Mouse (Mus musculus) cerebellum, postnatal 4 days (tissue): Measurements from ENCODE around the gene Slc8a2.

Source experiments
- DNase-seq, 2 experiments: peaks; one replicate each; pipeline ENCODE4 v3.0.0; 2022; ENCODE audit warnings: low spot score in 2 of 2, mixed read lengths in 1 of 2

The Slc8a2 gene

DNA sequence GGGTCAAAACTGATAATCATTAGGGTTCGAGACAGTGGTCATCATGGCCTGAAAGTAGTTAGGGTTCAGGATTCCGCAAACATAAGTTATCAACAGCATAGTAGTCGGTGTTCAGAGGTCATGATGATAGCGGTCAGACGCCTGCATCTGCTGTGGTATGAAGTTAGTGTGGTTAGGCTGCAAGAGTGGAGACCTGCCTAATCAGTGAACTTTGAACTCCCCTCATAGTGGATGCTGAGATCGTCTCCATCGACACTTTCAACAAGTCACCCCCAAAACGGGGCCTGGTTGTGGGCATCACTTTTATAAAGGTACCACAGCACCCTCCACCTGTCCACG, 9.4 kb upstream of the Slc8a2 start:
- DNase-seq, result no peak

DNA sequence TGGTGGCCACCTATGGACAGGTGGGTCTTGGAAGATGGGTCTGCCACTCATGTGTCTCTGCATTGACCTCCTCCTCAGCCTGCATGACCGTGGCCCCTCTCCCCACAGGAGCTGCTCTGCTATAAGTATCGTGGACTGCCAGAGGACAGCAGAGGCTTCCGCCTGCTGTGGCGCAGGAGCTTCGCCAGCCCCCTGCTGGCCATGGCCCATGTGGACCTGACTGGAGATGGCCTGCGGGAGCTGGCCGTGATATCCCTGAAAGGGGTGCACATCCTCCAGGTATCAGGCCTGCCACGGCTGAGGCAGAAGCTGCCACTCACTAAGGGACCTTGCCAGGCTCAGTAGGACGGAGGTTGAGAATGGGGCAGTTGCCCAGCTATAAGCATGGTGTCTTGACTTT, 3.8 kb upstream of the Slc8a2 start:
- no peak for DNase-seq

- no peak for DNase-seq
Observed at GRCm38 (mm10) chr7:16128344-16128743, 1.3 kb upstream of the Slc8a2 start.

DNA sequence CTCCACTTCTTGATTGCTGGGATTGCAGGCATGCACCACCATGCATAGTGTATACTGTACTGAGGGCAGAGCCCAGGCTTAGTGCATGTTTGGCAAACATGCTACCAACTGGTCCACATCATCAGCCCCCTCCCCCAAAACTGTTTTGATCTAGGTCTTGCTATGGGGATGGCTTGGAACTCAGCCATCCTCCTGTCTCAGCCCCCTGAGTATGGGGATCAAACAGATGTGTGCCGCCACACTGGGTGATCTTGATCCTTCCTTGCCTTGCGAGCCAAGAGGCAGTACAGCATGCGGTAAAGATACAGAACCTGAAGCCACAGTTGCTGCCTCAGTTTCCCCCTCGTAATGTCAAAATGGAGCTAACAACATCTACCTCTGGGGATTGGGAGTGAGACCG, 727 bp upstream of the Slc8a2 start:
- DNase-seq, result no peak

GRCm38 (mm10) chr7:16129846-16130691, 443 bp downstream of the Slc8a2 start:
- peak; percentile 51 to 68 for DNase-seq

- no peak for DNase-seq
Observed at GRCm38 (mm10) chr7:16130956-16131634, 1.5 kb downstream of the Slc8a2 start.

DNA sequence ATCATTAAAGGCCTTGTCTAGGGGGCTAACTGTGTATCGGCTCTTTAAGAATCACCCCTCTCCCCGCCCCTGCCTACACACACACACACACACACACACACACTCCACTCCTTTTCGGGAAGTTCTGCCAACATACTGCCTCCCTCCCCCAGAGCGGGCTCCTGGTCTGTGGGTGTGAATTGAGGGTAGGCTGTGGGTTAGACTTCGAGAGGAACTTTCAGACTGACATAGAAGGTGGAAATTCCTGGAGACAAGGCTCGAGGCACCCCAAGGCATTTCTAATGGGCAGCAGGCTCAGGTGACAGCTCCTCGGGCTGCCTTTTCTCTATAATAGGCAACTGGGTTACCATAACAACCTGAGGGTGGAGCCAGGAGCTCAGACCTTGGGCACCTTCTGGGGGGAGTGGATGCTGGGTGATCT, 2.5 kb downstream of the Slc8a2 start:
- DNase-seq, result no peak

- DNase-seq, result no peak
Observed at GRCm38 (mm10) chr7:16132926-16133325, 3.3 kb downstream of the Slc8a2 start.

DNA sequence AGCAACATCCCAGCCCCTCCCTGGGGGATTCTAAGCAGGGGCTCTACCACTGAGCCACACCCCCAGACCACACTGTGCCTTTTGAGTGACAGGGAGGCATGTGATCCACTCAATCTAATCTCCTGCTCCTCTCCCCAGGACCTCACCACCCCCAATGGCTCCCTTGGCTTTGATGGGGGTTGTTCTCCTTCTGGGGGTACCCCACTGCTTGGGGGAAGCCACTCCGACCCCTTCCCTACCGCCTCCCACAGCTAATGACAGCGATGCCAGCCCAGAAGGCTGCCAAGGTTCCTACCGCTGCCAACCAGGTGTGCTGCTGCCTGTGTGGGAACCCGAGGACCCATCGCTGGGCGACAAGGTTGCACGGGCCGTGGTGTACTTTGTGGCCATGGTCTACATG, 4.1 kb downstream of the Slc8a2 start:
- DNase-seq, result no peak

DNA sequence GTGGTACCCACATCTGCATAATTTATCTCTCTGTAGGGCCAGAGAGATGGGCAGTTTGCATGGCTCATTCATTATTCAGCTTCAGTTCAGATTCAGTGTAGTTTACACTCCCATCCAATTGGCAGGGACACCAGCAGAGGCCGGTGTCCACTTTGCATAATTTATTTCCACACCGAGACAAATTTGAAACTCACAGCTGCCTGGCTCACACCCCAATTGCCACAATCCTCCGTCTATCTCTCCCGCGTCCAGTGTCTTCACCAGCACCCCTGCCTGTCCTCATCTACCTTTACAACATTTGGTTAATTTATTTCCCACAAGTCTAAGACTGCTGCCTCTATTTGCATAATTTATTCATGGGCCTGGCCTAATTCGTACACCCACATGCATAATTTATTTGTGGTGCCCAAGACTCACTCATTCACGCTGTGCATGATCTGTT, 5.3 kb downstream of the Slc8a2 start:
- DNase-seq, result no peak

DNA sequence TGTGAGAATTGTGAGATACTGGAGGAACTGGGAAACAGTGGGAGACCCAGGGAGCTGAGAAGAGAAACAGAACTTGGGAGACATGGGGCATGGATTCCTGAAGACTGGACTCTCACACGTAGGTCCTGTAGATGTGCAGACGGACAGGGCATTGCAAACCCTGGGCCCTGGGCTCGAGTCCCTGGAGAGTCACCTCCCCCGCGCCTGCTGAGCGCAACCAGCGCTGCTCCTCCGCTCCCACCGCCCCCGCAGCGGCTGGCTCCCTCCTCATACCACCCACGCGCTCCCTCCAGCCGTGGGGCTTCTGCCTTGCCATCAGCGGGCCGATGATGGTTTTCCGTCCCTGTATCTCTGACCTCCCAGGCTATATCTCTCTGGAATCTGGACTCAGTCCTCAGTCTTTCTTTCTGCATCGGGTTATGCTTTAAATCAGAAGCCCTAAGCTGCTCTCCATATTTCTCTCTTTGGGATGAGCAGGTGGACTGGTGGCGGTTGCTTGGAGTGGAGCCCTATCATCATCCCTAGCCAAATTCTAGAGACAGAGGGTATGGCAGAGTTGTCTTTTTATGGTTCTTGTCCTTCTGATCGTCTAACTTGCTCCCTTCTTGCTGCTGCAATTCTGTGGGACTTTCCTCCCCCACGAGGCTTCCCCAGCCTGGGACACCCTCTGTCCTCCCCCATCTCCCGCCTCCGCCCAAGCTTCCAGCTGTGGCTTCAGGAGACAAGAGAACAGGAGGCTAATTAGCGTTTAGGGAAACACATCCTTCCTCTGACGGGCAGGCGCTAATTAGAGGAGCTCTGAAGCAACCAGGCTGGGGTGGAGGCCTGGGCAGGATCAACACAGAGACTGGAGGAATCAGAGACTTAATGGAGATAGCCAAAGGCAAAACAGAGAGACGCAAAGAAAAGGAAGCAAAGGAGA, 17.1 kb downstream of the Slc8a2 start:
- no peak for DNase-seq

- DNase-seq, result no peak
Observed at GRCm38 (mm10) chr7:16147643-16148042, 18.0 kb downstream of the Slc8a2 start.

DNA sequence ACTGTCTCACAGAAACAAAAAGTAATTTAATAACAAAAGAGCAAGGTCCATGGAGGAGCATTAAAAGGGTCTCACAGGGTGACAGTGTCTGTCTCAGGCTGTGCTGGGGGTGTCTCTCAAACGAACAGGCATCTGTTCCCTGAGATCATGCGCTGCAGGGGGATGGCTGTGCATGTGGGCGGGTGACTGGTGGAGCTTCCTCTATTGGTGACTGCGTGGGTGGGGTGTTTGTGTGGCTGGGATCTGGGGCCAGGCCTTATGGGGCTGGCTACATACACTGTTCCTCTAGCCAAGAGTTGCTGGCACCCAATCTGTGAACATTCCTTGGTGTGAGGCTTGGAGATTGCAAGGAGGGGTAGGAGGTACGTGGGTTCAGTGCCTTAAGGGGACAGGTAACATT, 19.6 kb downstream of the Slc8a2 start:
- DNase-seq, result no peak

- DNase-seq, result no peak
Observed at GRCm38 (mm10) chr7:16150191-16151145, 20.8 kb downstream of the Slc8a2 start.

- peak in 1 of 2 experiments; percentile 62 for DNase-seq
Observed at GRCm38 (mm10) chr7:16153522-16153921, 23.9 kb downstream of the Slc8a2 start.

GRCm38 (mm10) chr7:16155132-16155872, 25.7 kb downstream of the Slc8a2 start:
- no peak for DNase-seq

DNA sequence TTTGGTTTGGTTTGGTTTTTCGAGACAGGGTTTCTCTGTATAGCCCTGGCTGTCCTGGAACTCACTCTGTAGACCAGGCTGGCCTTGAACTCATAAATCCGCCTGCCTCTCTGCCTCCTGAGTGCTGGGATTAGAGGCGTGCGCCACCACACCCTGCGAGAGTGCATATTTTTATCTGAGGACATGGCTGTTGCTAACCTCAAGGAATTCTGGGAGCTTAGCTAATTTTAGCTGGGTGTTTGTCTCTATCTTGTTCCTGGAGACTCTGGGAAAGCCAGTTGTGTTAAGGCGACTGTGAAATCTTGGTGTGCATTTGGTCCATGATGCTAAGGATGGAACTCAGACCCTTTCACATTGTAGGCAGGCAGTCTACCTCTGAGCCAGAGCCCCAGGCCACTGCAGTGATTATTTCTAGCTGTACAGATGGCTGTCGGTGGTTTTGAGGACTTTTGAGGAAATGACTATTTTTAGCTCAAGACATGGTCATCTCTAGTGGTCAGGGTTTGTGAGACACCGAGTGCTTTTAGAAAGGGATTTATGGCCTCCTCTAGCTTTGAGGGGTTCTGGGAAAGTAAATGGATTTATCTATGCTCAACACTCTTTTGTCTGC, 26.6 kb downstream of the Slc8a2 start:
- DNase-seq, result no peak

DNA sequence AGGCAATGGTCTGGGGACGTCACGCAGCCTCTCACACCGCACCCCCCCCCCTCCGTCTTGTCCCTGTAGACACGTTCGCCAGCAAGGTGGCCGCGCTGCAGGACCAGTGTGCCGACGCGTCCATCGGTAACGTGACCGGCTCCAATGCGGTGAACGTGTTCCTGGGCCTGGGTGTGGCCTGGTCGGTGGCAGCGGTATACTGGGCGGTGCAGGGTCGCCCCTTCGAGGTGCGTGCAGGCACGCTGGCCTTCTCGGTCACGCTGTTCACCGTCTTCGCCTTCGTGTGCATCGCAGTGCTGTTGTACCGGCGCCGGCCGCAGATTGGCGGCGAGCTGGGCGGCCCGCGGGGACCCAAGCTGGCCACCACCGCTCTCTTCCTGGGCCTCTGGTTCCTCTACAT, 29.1 kb downstream of the Slc8a2 start:
- DNase-seq, result no peak

GRCm38 (mm10) chr7:16160702-16161101, 31.1 kb downstream of the Slc8a2 start:
- DNase-seq, result no peak

DNA sequence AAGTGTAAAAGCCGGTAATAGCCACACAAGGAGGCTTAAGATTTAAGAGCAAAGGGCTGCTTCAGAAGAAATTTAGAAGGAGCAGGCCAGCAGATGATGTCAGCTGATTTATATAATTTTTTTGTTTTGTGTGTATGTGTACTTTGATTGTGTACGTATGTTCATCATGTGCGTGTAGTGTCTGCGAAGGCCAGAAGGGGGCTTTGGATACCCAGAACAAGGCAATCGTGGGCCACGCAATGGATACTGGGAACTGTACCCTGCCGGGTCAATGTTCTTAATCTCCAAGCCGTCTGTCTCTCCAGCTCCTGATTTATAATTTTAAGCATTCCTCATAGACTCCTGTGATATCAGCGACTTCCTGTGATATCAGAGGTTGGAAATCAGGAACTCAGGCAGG, 31.7 kb downstream of the Slc8a2 start:
- no peak for DNase-seq
